Mouse (Mus musculus): ENCODE data around the gene H2-D1.
"Not testable (repeated sequence)": the region's sequence is repeated elsewhere in the genome, so short reads cannot be mapped to it uniquely, and the experiment has no call there.

H2-D1 gene

DNA sequence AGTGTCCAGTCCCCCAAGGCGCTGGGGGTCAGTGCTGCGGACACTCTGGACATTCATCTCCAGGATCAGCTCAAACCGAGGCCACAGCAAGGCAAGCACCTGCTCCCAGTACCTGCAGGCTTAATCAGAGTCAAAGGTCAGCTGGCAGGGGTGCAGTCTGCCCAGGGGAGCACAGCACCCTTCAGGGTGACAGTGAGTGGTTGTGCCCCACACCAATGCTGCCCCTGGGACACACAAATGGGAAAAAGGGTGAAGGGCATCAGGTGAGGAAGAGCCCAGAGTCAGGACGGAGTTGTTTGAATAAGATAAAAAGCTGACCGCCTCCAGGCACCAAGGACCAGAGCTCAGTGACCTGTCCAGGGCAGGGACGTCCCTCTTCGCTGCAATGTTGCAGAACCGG, 42.4 kb downstream of the H2-D1 start:
- not testable (repeated sequence) for DNase-seq

All from thymus, postnatal 14 days (tissue).